Mouse (Mus musculus) myocyte (in vitro differentiated cells): Measurements from ENCODE around the gene Dlg4.

Source experiments
- E2F4 ChIP-seq: IDR thresholded peaks from one replicate; pipeline ENCODE4 v1.6.1; 2011; ENCODE audit warnings: mild to moderate bottlenecking, control low read depth, moderate library complexity; ENCODE audit not compliant: insufficient read depth
- POLR2A ChIP-seq: IDR thresholded peaks from one replicate; pipeline ENCODE4 v1.6.1; 2011; ENCODE audit warnings: low read depth, mild to moderate bottlenecking, control low read depth, moderate library complexity; ENCODE audit not compliant: insufficient read length
- TCF3 ChIP-seq: IDR thresholded peaks from one replicate; pipeline ENCODE4 v1.6.1; 2011; ENCODE audit warnings: low read depth, control low read depth; ENCODE audit not compliant: insufficient read length
- USF1 ChIP-seq: IDR thresholded peaks from one replicate; pipeline ENCODE4 v1.6.1; 2011; ENCODE audit warnings: low read depth, mild to moderate bottlenecking, control low read depth, moderate library complexity

- no peak for TF ChIP-seq E2F4
- TF ChIP-seq POLR2A: no peak
- TF ChIP-seq TCF3: no peak
- no peak for TF ChIP-seq USF1
These were observed 46.5 kb upstream of the Dlg4 start for GRCm38 (mm10) chr11:69970222-69970621.
